8 mouse cellular contexts compared by ENCODE assay signal in the genomic region with DNA sequence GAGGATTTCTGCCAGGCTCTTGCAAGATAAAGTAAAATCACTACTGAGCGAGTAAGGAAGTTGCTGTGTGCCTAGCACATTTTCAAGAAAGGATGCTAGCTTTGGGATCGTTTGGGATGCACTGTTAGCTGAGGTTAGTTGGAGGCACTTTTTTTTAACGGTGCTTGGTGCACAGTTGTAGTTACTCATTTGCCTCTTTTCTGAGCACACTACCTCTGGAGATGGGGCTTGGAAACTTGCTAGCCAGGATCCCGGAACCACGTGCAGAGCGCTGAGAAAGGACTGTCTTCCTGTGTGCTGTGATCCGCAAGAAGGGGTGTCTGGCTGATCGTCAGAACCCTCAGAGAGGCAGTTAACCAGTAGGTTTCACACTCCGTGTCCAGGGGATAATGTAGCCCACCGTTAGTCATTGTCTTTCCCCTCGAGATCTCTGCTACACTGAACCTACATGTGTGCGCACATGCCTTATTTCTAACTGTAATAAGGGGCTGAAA. TPM values are rescaled to one million over a fixed set of nuclear protein-coding genes. Genes with fewer than 3 reads are reported as not detected.
DNase-seq lines count a peak whose midpoint lies in the region; ATAC-seq and TF ChIP-seq lines count a peak whose summit lies in the region.

No protein-coding gene starts in this region.

- H3K4me2 ChIP-seq in embryonic facial prominence, embryonic 15.5 days (replicated peaks): peak overlapping the region; percentile 72
- H3K4me2 ChIP-seq in kidney, postnatal 0 days (ENCODE audit: low read length): peak overlapping the region; percentile 75

- H3K4me3 ChIP-seq in layer of hippocampus, adult 2 months: peak overlapping the region; percentile 52
- H3K4me3 ChIP-seq in embryonic facial prominence, embryonic 15.5 days (replicated peaks): peak overlapping the region; percentile 47
- peak overlapping the region; percentile 43 for H3K4me3 ChIP-seq in kidney, postnatal 0 days (replicated peaks; ENCODE audit: low read depth, low read length)

- H3K9me3 ChIP-seq in embryonic facial prominence, embryonic 15.5 days (replicated peaks): no peaks in the 10 kb centered on the region
- H3K9me3 ChIP-seq in kidney, postnatal 0 days (replicated peaks; ENCODE audit: low read length): no peaks in the 10 kb centered on the region

- H3K9ac ChIP-seq in embryonic facial prominence, embryonic 15.5 days: peak overlapping the region; percentile 28; the same call in 1 of the 2 replicates
- H3K9ac ChIP-seq in kidney, postnatal 0 days (ENCODE audit: low read depth, low read length): peak overlapping the region; percentile 50

- H3K27me3 ChIP-seq in embryonic facial prominence, embryonic 15.5 days: no peaks in the 10 kb centered on the region
- no peaks in the 10 kb centered on the region for H3K27me3 ChIP-seq in kidney, postnatal 0 days (ENCODE audit: insufficient read depth, low read length)

- no peak for TF ChIP-seq CTCF in layer of hippocampus, adult 2 months (conservative IDR thresholded peaks at IDR 0.05)
- TF ChIP-seq CTCF in kidney, postnatal 0 days (IDR thresholded peaks at IDR 0.05; ENCODE audit: low read depth): no peak

- H3K4me1 ChIP-seq in embryonic facial prominence, embryonic 15.5 days: peaks cover 28% of the 10 kb centered on the region
- H3K4me1 ChIP-seq in kidney, postnatal 0 days (replicated peaks; ENCODE audit: insufficient read depth, low read length): peaks cover 15% of the 10 kb centered on the region; the same call in 1 of the 2 replicates

- H3K27ac ChIP-seq in layer of hippocampus, adult 2 months: peak overlapping the region; percentile 89
- 0 out of 2 replicates have a peak overlapping the region, but pooled peaks have one; percentile 0 for H3K27ac ChIP-seq in embryonic facial prominence, embryonic 15.5 days (replicated peaks)
- H3K27ac ChIP-seq in kidney, postnatal 0 days: peak overlapping the region; percentile 57

- no peak for ATAC-seq in embryonic facial prominence, embryonic 15.5 days (ENCODE audit: insufficient number of reproducible peaks, low FRiP score, low TSS enrichment, low read depth)
- no peak for ATAC-seq in kidney, postnatal 0 days (replicated peaks; ENCODE audit: low FRiP score, low read depth)
- no peak for ATAC-seq in megakaryocyte-erythroid progenitor cell, adult 5-6 weeks (replicated peaks; ENCODE audit: low FRiP score, low TSS enrichment, poor library complexity, severe bottlenecking)

- no peaks in the 10 kb centered on the region for H3K36me3 ChIP-seq in embryonic facial prominence, embryonic 15.5 days
- no peaks in the 10 kb centered on the region for H3K36me3 ChIP-seq in kidney, postnatal 0 days (ENCODE audit: insufficient read depth, low read length)

- no peak for DNase-seq in layer of hippocampus, adult 2 months (ENCODE audit: low spot score in 2 of 2)
- no peak for DNase-seq in layer of hippocampus, postnatal 10 days (ENCODE audit: low spot score in 2 of 2)
- peak; percentile 53 for DNase-seq in kidney, postnatal 0 days (ENCODE audit: low spot score)
- DNase-seq in neural tube, embryonic 10.5 days (ENCODE audit: extremely low spot score, low spot score): peak; percentile 30
- no peak for DNase-seq in right cerebral cortex, postnatal 4 days
- DNase-seq in gastrocnemius, postnatal 10 days: no peak

- WGBS in embryonic facial prominence, embryonic 15.5 days: 5% methylated on average over 12 of the region's 12 CpGs
- WGBS in kidney, postnatal 0 days: 8% methylated on average over 12 of the region's 12 CpGs

RNA-seq across cellular contexts. Expression of gene Car12, which starts 0.6 kb away (rescaled TPM):
- 10 to 100 TPM; 48.6 to 52.5 TPM for total RNA-seq in layer of hippocampus, adult 2 months (2021)
- total RNA-seq in layer of hippocampus, postnatal 10 days (2021): 10 to 100 TPM; 26.1 to 30.4 TPM
- 26.0 and 26.3 TPM in 2 replicates for polyA plus RNA-seq in embryonic facial prominence, embryonic 15.5 days (2015; fragmentation: Nextera tagmentation; extraction: Ambion mirVana)
- 52.5 and 60.2 TPM in 2 replicates for polyA plus RNA-seq in kidney, postnatal 0 days (2015; fragmentation: Nextera tagmentation; extraction: Ambion mirVana)
- 1 to 10 TPM; 1.2 to 2.4 TPM for total RNA-seq in gastrocnemius, postnatal 10 days (2021)
- not detected in 2 replicates for total RNA-seq in megakaryocyte-erythroid progenitor cell, adult 5-6 weeks (2014; fragmentation: Nextera tagmentation)
- 1.1 TPM in 1 of 2 replicates, not detected in the other for total RNA-seq in megakaryocyte-erythroid progenitor cell, adult 5-6 weeks (2017)

Comparison
In these comparisons a context has a peak if more than half of its experiments do, and no peak if none do; other contexts are left out.
1. DNase-seq: peak in kidney, postnatal 0 days (single experiment) and neural tube, embryonic 10.5 days (single experiment); none in layer of hippocampus, adult 2 months (0 of 2), layer of hippocampus, postnatal 10 days (0 of 2), right cerebral cortex, postnatal 4 days (single experiment) and gastrocnemius, postnatal 10 days (single experiment).
2. H3K27ac ChIP-seq: peak in every context shown above with its lines; median percentile 89 in layer of hippocampus, adult 2 months; 57 in kidney, postnatal 0 days; 0 in embryonic facial prominence, embryonic 15.5 days.
3. RNA of gene Car12, which starts 0.6 kb away (total RNA-seq): 48.6 to 52.5 TPM in layer of hippocampus, adult 2 months and 26.1 to 30.4 TPM in layer of hippocampus, postnatal 10 days; 1.2 to 2.4 TPM in gastrocnemius, postnatal 10 days and 1.1 TPM in megakaryocyte-erythroid progenitor cell, adult 5-6 weeks; every median in the first group is over 4 times any median in the second.
4. Peak in every context shown above with its lines, with median percentiles within 50 percentile points of each other: H3K4me3 ChIP-seq.